Mouse (Mus musculus) left cerebral cortex, postnatal 25 days (tissue): ENCODE data around the gene Ros1. TPM values are rescaled to one million over a fixed set of nuclear protein-coding genes. Genes with fewer than 3 reads are reported as not detected.

Experiments
- DNase-seq, 2 experiments: peaks; one replicate each; pipeline ENCODE4 v3.0.0; 2022; ENCODE audit warnings: low spot score in 2 of 2, mixed read lengths in 1 of 2
- intact Hi-C: fragments of 180-260 bp; cut with DNase I; formaldehyde crosslinking; loops from one replicate; pipeline ENCODE4 v1.15.1; 2025
- total RNA-seq, 2 experiments: library from RNA; stranded (reverse); gene quantifications; 2 replicates each; pipeline ENCODE4 v1.2.3; 2021

The Ros1 gene
- not detected for total RNA-seq

DNA sequence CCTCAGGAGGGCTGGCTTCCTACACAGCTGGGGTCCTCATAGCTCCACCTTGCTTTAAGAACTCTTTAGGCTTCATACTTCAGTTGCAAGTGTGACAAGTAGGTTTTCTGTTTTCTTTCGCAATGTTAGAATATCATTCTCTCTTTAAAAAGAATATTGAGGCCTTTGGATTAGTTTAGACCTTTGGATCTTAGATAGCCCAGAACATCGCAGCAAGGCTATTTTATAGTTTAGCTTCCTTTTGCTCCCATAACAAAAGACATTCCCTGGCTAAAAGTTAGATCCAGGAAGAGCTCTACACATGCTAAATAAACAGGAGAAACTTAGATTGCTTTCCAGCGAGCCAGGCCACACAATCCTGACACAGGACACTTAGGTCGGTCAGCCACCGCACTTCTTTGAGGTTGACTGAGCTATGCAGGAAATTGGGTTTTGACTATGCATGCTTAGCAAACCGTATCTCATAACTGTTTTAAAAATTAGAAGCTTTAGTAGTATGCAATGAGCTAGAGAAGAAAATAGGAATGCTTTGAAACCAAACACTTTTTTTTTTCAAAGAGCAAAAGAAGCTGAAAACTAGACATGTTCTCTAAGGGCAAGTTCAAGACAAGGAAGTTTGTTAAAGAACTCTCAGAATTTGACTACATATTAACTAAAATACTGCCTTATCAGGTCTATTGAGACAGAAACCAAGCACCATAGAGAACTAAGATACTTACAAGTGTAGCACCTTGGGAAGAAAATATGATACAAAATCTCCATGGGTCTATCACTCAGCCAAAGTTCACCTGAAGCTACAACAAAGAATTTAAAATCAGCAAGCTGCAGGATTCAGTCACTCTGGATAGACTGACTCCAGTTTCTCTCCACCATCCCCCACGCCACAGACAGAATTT, at the start of gene Ros1:
Gene Ros1 (minus strand): TSS at position 288 of the 896 bp plus-strand sequence.
- intact Hi-C loops = no loop called here
- DNase-seq = no peak

DNA sequence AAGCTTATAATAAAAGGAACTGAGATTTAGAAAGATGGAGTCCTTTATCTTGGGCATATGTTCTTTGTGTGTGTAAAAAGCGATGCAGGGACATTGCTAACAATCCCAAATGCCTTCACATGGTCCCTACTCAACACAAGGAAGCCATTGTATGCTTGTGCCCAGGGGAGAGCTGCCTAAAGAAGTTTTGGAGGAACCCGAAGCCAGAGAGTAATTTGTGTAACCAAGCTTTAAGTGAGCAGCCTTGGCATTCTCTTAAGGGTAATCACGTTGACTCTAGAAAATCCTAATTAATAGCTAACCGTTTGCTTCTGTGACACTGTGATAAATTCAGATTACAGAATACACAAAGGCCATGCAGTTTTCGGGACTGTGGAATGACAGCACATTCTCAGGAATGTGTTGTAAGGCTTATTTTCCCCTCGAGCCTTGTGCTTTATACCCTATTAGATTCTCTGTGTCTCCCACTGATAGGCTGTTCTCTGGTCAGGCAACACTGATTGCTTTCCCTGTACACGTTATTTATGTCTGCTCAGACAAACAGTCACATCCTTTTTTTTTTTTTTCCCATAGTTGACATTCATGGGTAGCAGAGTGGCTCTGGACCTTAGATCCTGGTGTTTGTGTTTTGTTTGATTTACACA, 47.8 kb upstream of the Ros1 start:
- DNase-seq = no peak
- intact Hi-C loops = no loop called here

DNA sequence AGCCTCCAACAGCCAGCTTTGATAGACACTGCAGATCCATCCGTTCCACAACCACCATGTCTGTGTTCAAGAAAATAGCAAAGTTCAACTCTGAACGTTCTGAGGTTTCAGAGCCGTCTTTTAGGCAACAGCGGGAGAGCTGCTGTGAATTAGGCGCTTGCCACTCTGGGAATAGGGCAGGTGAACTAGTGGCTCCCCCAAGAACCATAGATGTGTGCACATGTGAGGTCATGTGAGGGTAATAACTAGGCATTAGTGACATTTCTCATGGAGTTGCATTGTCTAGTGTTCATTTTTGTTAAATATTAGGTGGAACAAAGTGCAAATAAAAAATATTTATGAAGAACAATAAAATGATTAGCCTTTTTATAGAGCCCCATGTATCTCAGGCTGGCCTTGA, 47.0 kb upstream of the Ros1 start:
- intact Hi-C loops = no loop called here
- DNase-seq = no peak

DNA sequence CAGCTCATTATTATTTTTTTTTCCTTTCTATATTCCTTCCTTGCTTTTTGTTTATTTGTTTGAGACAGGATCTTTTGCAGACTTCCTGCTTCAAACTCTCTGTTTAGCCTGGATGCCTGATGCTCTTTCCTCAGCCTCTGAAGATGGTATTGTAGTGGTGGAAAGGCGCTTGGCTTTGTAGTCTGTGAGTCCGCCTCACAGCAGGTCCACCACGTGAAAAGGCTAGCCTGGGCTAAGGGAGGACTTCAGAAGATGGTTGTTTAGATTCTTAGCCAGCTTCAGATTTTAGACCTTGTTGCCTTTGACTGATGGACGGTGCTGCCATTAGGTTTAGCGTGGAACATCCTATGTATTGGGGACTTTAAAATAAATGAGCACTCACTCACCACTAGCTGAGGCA, 40.4 kb upstream of the Ros1 start:
- DNase-seq = no peak
- intact Hi-C loops = no loop called here

DNA sequence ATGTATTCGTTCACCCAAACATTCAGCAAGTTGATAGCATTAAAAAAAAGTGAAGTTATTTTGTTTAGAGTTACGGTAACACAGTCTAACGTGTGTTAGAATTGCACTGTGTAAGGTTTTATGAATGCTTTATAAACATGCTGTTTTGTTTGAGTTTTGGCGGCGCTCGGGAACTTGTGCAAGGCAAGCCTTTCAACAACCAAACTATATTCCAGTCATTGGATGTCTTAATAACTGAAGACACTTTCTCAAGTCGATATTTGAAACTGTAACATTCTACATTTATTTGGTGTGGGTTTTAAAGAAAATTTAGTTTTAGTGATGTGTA, 39.6 kb upstream of the Ros1 start:
- no peak for DNase-seq
- intact Hi-C loops = loop anchor here (5.0 kb wide), 1 partner anchor 98 kb away; no protein-coding TSS in a partner anchor

DNA sequence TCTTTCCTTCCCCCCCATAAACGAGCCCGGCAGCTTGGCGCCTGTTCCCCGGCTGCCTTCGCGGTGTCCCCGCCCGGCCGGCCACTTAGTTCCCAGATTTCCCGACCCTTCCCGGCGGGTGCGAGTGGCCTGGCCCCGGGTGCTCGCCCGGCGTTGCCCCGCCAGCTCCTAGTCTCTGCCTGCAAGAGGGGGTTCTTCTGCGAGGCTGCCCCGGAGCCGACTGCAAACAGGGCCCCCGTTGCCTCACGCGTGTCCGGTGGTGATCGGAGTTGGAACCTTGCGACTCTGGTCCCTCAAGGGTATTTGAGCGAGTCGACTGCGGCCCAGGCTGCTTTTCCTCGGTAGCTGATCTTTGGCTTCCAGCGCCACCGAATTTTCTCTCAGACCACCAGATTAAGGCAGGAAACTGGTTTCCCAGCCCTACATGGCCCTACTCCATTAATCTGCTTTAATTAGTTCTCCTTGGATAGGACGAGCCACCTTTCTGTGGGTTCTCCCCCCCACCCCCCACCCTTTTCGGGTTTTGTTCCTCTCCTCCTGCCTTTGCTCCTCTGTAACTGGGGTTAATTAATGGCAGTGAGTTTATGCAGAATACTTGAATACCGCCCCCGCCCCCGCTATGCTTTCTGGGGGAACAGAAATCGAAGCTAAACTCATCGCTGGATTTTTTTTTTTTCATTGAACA, 39.1 kb upstream of the Ros1 start:
- intact Hi-C loops = loop anchor here (2.0 to 5.0 kb wide), 2 partner anchors 98 to 149 kb away; partner anchors contain the start of gene Gopc
- peak in 1 of 2 experiments; percentile 12 for DNase-seq

DNA sequence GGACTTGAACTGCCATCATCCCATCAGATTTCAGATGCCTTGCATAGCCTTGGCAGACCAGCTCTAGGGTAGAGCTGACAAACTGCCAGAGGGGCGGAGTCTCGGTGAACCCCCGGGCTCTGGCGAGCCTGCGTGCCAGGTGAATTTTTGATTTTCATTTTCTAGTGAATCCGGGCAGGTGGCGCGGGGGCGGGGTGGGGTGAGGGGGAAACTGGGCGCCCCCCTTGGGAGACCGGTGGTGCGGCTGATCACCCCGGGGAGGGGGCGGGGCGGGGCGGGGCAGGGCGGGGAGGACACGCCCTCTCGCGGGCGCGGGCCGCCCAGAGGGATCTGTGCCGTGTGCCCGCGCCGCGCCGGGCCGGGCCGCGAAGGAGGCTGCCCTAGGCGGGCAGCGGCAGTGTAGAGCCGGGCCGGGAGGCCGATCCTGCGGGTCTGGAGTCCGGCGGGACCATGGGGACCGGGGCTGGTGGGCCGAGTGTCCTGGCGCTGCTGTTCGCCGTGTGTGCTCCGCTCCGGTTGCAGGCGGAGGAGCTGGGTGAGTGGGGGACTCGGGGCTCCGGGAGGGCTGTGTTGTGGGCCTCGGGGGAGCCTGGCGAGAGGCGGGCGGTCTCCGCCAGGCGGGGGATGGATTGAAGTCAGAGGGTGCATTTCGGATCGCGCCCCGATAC, 38.4 kb upstream of the Ros1 start, which contains the start of gene Dcbld1:
Gene Dcbld1 (plus strand): TSS at position 319 of the 668 bp plus-strand sequence.
- intact Hi-C loops = loop anchor here (2.0 to 5.0 kb wide), 2 partner anchors 99 to 149 kb away; partner anchors contain the start of gene Gopc
- DNase-seq = peak; percentile 36 to 39

DNA sequence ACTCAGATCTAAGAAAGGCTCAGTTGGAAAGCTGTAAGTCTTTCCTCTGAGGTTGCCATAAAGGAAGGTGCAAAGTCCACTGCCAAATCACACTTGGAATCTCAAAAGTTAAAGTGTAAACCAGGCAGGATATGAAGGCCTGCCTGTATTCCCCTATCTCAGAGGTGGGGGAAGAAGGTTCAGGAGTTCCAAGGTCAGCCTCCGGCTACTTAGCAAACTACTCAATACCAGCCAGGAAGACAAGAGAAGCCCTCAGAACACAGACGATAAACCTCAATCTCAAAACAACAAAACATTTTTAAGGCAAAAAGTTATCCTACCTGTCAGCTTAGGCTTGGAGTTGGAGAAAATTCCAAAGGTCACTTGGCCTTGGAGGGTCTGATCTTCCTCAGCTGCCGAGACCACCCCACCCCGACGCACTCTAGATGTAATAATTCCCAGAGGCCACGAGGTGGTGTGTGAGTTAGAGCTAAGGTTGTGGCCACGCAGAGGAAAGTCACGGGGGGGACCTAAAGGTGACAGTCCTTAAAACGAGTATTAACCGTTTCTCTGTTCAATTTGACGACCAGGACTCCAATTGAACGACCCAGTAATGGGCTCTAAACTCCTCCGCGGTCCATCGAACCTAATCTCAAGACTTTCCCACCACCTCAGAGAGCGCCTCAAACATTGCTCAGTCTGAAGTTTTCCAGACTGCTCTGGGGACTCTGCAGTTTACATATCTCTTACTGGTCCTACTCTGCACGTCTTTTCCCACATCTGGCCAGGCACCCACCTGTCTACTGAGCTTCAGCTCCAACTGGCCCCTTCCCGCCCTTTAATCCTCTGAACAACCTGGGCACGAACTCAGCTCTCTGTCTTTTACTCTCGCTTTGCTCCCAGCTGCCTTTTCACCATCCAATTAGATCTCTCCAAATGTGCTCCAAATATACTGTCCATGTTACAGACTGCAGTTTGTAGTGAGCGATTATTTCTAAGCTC, 37.4 kb upstream of the Ros1 start:
- peak in 1 of 2 experiments; percentile 7 for DNase-seq
- intact Hi-C loops = loop anchor here (2.0 to 5.0 kb wide), 2 partner anchors 100 to 150 kb away; partner anchors contain the start of gene Gopc

DNA sequence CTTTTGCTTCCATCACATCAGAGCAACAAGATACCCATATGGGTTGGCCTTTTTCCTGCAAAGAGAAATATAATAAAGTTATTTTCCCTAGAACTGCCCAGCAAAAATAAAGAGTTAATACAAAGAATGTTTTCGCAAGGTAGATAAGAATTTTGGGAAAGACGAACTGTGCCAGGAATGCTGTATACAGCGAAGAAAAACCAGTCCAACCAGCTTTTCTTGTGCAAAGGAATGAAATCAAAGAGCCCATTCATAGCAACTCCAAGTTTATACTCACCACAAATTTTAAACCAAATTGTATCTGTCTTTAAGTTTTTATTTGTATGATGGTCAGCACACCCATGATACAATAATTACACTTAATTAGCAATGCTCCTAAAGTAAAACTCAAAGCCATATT, 24.6 kb upstream of the Ros1 start:
- intact Hi-C loops = loop anchor here (5.0 kb wide), 3 partner anchors 112 to 168 kb away; partner anchors contain the start of gene Nepn
- DNase-seq = no peak

DNA sequence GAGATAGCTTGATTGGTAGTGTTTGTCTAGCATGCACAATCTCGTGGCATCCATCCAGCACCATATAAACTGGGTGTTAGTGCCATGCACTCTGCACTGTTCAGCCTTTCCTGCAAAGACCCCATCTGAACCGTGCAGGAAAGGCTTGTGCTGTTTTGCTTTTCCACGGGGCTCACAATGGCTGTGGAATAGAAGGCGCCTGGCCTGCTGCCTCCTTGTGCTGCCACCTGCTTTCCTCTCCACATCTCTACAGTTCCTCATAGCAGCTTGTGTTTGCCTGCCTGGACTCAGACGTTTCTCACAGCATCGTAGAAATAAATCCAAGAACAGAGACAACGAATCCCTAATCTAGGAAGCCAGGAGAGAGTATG, 22.5 kb upstream of the Ros1 start:
- DNase-seq = peak; percentile 10 to 20
- intact Hi-C loops = loop anchor here (5.0 kb wide), 3 partner anchors 110 to 170 kb away; partner anchors contain the start of gene Nepn

DNA sequence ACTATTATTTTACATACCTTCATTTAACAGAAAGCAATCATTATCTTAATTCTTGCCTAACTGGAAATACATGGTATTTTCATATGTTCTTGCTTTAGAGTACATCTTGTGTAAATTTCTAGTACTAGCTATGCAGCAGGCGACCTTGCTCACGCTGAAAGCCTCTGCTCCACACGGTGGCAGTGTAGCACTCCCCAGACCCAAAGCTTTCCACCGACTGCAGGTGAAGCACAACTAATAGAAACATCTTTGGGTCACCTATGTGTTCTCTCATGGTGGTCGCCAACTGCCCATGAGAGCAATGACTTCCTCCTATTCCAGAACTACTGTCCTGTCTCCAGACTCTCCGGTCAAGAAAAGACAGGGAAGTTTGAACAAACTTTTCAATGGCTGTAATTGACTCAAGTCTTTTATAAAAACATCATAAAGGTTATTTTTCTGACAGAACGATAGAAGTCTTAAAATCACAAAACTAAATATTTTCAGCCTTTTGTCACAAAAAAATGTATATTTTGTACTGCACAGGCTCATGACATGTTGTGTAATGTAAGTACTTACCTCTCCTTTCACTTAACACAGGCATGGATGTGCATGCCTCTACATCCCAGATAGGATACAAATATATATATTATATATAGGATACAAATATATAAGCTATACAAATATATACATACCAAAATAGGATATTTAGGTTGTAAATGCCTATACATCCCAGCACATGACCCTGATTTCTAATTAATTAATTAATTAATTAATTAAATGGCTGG, 21.9 kb upstream of the Ros1 start:
- peak; percentile 68 to 79 for DNase-seq
- intact Hi-C loops = loop anchor here (5.0 kb wide), 3 partner anchors 110 to 170 kb away; partner anchors contain the start of gene Nepn

DNA sequence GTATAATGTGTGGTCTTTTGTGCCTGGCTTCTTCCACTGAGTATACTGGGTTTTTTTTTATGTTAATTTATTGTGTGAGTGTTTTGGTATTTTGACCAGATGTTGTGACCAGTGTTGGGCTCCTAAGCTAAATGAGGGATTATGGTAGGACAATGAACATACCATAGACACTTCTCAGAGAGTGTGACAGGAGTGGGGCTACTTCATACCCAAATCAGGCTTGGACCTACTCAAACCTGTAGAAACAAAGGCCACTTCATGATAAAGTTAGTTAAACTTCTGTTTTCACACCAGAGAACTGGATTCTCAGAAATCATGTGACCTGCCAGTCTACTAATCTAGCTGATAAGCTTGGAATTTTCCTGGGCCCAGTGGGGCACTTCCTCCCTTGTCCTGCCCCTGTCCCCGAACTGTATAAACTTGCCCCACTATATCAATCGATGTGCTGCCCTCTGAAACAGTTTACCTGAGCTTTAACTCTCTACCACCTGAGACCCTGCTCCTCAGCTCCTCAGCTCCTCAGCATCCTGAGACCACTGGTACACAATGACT, 20.3 kb upstream of the Ros1 start:
- DNase-seq = no peak
- intact Hi-C loops = loop anchor here (5.0 kb wide), 3 partner anchors 108 to 172 kb away; partner anchors contain the start of gene Nepn

DNA sequence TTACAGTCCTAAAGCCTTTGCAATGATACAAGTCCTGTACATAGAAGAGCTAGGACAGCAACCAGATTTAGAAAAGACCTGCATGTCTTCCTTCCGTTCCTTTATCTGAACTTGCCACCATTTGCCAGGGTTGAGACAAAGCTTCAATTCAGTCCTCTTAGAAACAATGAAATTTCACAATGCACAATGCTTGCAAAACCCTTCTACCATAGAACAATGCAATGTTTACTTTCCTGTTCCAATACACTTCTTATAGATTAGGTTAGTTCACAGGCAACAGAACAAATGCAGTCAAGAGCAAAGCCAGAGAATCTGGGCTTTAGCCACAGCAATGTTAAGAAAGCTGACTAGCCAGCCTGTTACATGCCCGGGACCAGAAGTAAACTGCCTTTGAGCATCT, 9.0 kb upstream of the Ros1 start:
- DNase-seq = no peak
- intact Hi-C loops = no loop called here

DNA sequence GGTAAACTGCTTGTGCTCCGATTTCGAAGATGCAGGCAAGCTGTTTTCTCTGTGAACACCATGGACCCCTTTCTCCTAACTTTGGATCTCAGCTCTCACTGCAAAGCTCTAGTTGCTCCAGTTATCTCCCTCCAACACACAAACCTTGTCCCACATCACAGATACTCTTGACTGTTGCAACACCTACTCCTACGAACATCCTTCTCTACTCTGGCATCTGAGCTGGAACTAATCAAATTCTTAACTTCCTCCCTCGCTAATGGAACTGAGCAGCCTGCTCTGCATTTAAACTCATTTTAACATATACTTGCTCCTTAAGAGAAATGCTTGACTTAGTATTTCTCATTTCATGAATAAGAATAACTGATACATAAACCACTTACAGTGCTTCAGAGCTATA, 9.1 kb downstream of the Ros1 start:
- intact Hi-C loops = no loop called here
- DNase-seq = peak in 1 of 2 experiments; percentile 41

DNA sequence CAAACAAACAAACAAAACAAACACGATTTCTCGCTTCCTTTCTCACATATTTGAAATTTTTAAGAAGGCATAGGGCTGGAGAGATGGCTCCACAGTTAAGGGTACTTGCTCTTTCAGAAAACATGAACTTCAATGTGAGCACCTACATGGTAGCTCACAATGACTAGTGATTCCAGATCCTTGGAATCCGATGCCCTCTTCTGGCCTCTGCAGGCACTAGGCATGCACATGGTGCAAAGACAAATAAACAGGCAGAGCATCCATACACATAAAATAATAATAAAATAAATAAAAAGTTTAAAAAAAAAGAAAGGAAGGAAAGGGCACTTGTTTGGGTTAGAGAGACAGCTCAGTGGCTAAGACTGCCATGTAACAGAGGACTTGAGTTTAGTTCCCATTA, 12.2 kb downstream of the Ros1 start:
- DNase-seq = no peak
- intact Hi-C loops = no loop called here

DNA sequence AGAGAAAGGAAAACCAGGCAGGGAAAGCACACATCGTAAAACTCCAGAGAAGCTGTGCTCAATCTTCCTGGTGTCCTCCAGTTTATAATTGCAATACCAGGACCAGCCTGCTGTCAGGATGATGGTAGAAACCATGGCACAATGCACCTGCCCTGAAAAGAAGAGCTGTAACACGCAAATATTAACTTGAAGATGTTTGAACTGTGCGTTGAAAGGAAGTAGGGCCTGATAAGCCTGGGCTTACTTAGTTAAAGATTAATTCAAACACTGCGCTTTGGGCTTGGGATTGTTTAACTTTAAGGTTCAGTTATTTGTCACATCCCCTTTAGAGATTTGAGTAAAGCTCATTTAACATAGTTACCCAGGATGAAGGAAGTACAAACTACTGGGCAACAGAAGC, 20.7 kb downstream of the Ros1 start:
- intact Hi-C loops = no loop called here
- DNase-seq = no peak

DNA sequence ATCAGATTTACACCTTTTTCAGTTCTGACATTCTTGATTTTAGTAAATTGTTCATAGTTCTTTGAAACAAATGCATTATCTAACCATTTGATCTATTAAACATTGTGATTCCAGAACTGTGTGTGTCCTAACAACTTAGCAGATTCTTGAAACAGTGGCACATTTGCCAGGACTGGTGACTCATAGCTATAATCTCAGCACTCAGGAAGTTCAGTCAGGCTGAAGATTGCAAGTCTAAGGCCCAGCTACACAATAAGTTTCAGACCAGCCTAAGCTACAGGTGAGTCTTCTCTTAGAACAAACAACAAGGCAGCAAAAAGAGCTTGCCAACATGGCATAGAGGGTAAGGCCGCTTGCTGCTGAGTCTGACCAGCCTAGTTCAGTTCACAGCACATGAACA, 24.6 kb downstream of the Ros1 start:
- intact Hi-C loops = no loop called here
- DNase-seq = no peak
